Mouse (Mus musculus): ENCODE data around the gene Rnf220. TPM values are rescaled to one million over a fixed set of nuclear protein-coding genes. Genes with fewer than 3 reads are reported as not detected.

Gene Rnf220
- polyA plus RNA-seq, 1 experiment, result 73.9 TPM

DNA sequence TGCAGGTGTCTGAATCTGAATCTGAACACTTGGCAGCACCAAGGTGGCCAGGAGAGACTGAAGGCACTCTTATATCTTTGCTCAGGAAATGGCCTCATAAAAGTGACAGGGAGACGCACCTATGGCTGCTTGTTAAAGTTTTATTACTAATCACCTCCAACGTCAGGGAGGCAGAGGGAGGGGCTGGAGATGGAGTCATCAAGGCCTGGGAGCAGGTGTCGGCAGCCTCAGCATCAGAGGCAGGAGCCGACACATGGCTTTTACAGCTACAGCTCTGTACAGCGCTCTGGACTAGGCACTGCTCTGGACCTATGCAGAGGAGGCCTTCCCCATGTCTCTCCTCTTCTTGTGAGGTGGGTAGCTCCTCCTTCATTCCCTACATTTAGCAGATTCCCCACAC, 139.7 kb downstream of the Rnf220 start:
- TF ChIP-seq POLR2A (IDR thresholded peaks at IDR 0.05; ENCODE audit: low read depth, low read length), result no peak
- no peak for TF ChIP-seq CTCF (IDR thresholded peaks at IDR 0.05; ENCODE audit: extremely low read depth, insufficient read length, insufficient replicate concordance, low read depth, low read length)
- WGBS, result 28% methylated on average over 5 of the region's 5 CpGs
- Histone ChIP-seq H3K27me3 (ENCODE audit: control insufficient read depth, insufficient read depth, low read length) (no peaks in the 10 kb centered on the region), H3K27ac (ENCODE audit: insufficient read depth, low read depth, low read length) (no peak overlapping the region), H3K4me3 (ENCODE audit: low read depth, low read length) (no peak overlapping the region), H3K4me1 (ENCODE audit: control insufficient read depth, insufficient read depth, insufficient read length, low read length) (peaks cover 17% of the 10 kb centered on the region), H3K36me3 (ENCODE audit: control insufficient read depth, insufficient read depth, low read length) (no peaks in the 10 kb centered on the region)

DNA sequence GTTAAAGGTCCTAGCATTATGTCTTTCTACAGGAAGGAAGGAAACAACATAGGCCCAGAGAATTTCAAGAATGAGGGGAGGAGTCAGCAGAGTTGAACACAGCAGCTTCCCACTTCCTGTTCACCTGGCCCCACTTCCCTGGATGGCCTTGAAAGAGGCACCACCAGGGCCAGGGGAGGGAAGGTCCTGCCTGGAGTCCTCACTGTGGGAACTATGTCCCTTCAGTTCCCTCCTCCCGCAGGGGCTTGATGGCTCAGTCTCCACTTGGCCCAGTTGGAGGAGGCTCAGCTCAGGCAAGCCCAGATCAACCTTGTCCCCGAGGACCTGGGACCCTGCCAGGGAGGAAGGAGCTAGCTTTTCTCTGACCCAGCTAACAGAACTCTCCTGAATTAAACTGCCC, 140.6 kb downstream of the Rnf220 start:
- peaks cover 17% of the 10 kb centered on the region for H3K4me1 ChIP-seq (ENCODE audit: control insufficient read depth, insufficient read depth, insufficient read length, low read length)

DNA sequence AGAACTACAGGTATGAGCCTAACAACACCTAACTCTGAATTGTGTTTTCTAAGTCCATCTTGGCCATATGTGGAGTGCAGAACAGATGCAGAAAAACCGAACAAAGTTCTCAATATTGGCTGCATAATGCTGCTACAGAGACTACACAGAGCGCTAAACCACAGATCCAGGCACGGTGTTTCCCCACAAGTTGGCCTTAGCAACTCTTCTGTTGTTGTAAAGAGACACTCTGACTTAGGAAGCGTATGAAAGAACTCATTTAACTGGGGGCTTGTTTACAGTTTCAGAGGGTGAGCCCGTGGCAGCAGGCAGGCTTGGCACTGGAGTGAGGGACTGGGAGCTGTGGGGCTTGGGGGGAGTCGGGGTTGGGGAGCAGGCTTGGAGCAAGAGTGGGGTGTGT, 142.2 kb downstream of the Rnf220 start:
- Histone ChIP-seq H3K4me3 (ENCODE audit: low read depth, low read length) (no peak overlapping the region), H3K4me1 (ENCODE audit: control insufficient read depth, insufficient read depth, insufficient read length, low read length) (peaks cover 12% of the 10 kb centered on the region), H3K27me3 (ENCODE audit: control insufficient read depth, insufficient read depth, low read length) (no peaks in the 10 kb centered on the region), H3K27ac (ENCODE audit: insufficient read depth, low read depth, low read length) (no peak overlapping the region), H3K36me3 (ENCODE audit: control insufficient read depth, insufficient read depth, low read length) (no peaks in the 10 kb centered on the region)
- WGBS, result 83% methylated on average over 6 of the region's 6 CpGs
- TF ChIP-seq CTCF (IDR thresholded peaks at IDR 0.05; ENCODE audit: extremely low read depth, insufficient read length, insufficient replicate concordance, low read depth, low read length) (no peak), POLR2A (IDR thresholded peaks at IDR 0.05; ENCODE audit: low read depth, low read length) (no peak)

More for the DNA sequence above, 140.6 kb downstream of the Rnf220 start:
- H3K4me3 ChIP-seq (ENCODE audit: low read depth, low read length), result no peak overlapping the region
- TF ChIP-seq CTCF (IDR thresholded peaks at IDR 0.05; ENCODE audit: extremely low read depth, insufficient read length, insufficient replicate concordance, low read depth, low read length), result no peak
- no peak for TF ChIP-seq POLR2A (IDR thresholded peaks at IDR 0.05; ENCODE audit: low read depth, low read length)
- H3K27me3 ChIP-seq (ENCODE audit: control insufficient read depth, insufficient read depth, low read length), result no peaks in the 10 kb centered on the region
- H3K36me3 ChIP-seq (ENCODE audit: control insufficient read depth, insufficient read depth, low read length), result no peaks in the 10 kb centered on the region
- 21% methylated on average over 2 of the region's 2 CpGs for WGBS
- H3K27ac ChIP-seq (ENCODE audit: insufficient read depth, low read depth, low read length), result no peak overlapping the region

DNA sequence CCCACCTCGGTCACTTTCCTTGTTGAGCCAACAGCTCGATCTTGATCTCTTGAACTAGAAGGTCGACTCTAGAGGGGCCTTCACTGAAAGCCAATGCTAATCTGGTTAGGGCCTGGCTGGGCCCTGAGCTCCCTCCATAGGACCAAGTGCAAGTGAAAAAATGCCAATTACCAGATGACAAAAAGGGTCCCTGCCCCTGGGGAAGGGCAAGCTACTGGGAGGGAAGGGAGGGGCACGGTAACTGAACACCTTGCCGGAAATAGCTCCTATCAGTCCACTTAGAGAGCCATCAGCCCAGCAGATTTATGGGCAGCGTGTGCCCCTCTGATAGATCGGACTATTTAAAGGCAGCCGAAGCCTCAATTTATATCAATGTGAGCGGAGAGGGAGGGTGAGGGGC, 143.9 kb downstream of the Rnf220 start:
- no peak for TF ChIP-seq CTCF (IDR thresholded peaks at IDR 0.05; ENCODE audit: extremely low read depth, insufficient read length, insufficient replicate concordance, low read depth, low read length)
- Histone ChIP-seq H3K4me1 (ENCODE audit: control insufficient read depth, insufficient read depth, insufficient read length, low read length) (peaks cover 11% of the 10 kb centered on the region; the same call in 1 of the 2 replicates), H3K27me3 (ENCODE audit: control insufficient read depth, insufficient read depth, low read length) (no peaks in the 10 kb centered on the region), H3K27ac (ENCODE audit: insufficient read depth, low read depth, low read length) (no peak overlapping the region), H3K4me3 (ENCODE audit: low read depth, low read length) (no peak overlapping the region), H3K36me3 (ENCODE audit: control insufficient read depth, insufficient read depth, low read length) (no peaks in the 10 kb centered on the region)
- 87% methylated on average over 9 of the region's 9 CpGs for WGBS

DNA sequence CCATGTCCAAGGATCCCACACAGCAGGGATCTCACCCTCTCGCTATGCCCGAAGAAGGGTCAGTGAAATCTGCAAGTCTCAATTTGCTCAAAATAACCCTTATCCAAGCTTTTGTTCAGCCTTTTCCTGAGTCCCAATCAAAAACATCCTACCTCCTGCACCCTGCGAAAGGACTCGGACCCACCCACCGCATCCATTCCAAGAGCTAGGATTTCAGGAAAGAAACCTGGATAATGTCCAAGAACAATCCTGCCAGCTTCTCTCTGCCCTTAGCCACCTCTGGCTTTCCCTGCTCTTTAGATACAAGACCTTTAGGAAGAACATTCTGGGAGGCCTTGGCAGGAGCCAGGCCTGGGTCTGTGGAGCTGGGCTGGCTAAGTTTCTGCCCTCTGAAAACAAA, 144.8 kb downstream of the Rnf220 start:
- Histone ChIP-seq H3K27me3 (ENCODE audit: control insufficient read depth, insufficient read depth, low read length) (no peaks in the 10 kb centered on the region), H3K27ac (ENCODE audit: insufficient read depth, low read depth, low read length) (no peak overlapping the region), H3K4me3 (ENCODE audit: low read depth, low read length) (no peak overlapping the region), H3K4me1 (ENCODE audit: control insufficient read depth, insufficient read depth, insufficient read length, low read length) (peaks cover 8% of the 10 kb centered on the region; the same call in 1 of the 2 replicates), H3K36me3 (ENCODE audit: control insufficient read depth, insufficient read depth, low read length) (no peaks in the 10 kb centered on the region)
- WGBS, result 89% methylated on average over 5 of the region's 5 CpGs
- no peak for TF ChIP-seq POLR2A (IDR thresholded peaks at IDR 0.05; ENCODE audit: low read depth, low read length)
- no peak for TF ChIP-seq CTCF (IDR thresholded peaks at IDR 0.05; ENCODE audit: extremely low read depth, insufficient read length, insufficient replicate concordance, low read depth, low read length)

DNA sequence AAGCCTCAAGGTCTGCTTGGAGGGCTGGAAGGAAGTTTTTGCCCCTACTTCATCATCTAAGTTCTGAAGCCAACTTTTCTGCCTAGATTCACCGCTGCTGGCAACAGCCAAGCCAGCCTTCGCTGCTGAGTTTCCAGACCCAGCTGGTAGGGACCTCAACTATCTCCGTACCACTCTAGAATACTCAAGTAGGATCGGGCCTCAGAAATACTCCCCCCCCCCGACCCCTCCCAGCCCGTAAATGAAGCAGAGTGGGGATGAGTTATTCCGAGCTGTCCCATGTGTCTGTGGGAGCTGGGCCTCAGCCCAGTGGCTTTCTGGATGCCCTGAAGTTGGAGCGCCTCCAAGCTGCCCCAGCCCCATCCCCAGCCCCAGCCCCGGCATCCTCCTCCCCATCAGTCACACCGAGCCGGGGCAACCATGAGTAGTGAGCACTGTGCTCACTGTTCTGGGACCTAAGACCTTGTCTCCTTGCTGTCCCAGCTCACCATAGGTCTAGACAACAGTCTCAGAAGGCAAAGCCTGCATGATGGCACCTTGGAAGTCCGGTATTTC, 146.6 kb downstream of the Rnf220 start:
- Histone ChIP-seq H3K27me3 (ENCODE audit: control insufficient read depth, insufficient read depth, low read length) (no peaks in the 10 kb centered on the region), H3K4me1 (ENCODE audit: control insufficient read depth, insufficient read depth, insufficient read length, low read length) (no peaks in the 10 kb centered on the region; the same call in 1 of the 2 replicates), H3K36me3 (ENCODE audit: control insufficient read depth, insufficient read depth, low read length) (no peaks in the 10 kb centered on the region), H3K4me3 (ENCODE audit: low read depth, low read length) (no peak overlapping the region), H3K27ac (ENCODE audit: insufficient read depth, low read depth, low read length) (no peak overlapping the region)
- TF ChIP-seq CTCF (IDR thresholded peaks at IDR 0.05; ENCODE audit: extremely low read depth, insufficient read length, insufficient replicate concordance, low read depth, low read length) (no peak), POLR2A (IDR thresholded peaks at IDR 0.05; ENCODE audit: low read depth, low read length) (no peak)
- 85% methylated on average over 12 of the region's 12 CpGs for WGBS

DNA sequence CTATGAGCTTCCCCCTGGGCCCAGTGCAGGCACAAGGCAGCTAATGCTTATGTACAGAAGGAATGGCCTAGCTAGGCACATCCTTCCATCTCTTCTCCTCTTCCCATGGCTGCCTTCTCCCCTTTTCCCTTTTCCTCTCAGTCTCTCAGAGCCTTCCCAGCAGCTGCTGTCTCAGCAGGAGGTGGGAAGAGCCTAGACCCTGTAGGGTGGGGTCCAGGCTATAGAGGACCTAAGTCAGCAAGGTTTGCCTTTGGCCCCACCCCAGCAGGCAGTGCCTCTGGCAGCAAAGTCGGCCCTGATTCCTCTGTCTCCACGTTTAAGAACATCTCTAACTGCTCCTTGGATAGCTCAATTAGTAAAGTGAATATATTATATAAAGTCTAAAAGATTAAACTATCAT, 147.5 kb downstream of the Rnf220 start:
- Histone ChIP-seq H3K27ac (ENCODE audit: insufficient read depth, low read depth, low read length) (no peak overlapping the region), H3K4me3 (ENCODE audit: low read depth, low read length) (no peak overlapping the region), H3K27me3 (ENCODE audit: control insufficient read depth, insufficient read depth, low read length) (no peaks in the 10 kb centered on the region), H3K4me1 (ENCODE audit: control insufficient read depth, insufficient read depth, insufficient read length, low read length) (no peaks in the 10 kb centered on the region; the same call in 1 of the 2 replicates), H3K36me3 (ENCODE audit: control insufficient read depth, insufficient read depth, low read length) (no peaks in the 10 kb centered on the region)
- WGBS, result 38% methylated on average over 2 of the region's 2 CpGs
- TF ChIP-seq CTCF (IDR thresholded peaks at IDR 0.05; ENCODE audit: extremely low read depth, insufficient read length, insufficient replicate concordance, low read depth, low read length) (no peak), POLR2A (IDR thresholded peaks at IDR 0.05; ENCODE audit: low read depth, low read length) (no peak)

All from small intestine, adult 2 months (tissue).